Comparison of ENCODE assay signal across 19 mouse cellular contexts in the genomic region with DNA sequence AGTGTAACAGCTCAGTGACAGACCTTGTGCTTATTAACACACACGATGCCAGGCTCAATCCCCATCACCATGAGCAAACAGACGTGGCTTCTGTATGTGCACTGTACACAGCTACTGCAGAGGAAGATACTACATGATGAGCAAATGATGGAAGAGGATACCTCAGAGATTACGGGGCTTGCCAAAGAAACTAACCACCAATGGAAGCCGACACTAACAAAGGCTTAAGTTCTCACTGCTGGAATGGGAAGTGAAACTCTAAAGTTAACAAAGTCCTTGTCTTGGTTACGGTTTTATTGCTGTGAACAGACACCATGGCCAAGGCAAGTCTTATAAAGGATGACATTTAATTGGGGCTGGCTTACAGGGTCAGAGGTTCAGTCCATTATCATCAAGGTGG. TPM values are rescaled to one million over a fixed set of nuclear protein-coding genes. Genes with fewer than 3 reads are reported as not detected.
DNase-seq lines count a peak whose midpoint lies in the region; ATAC-seq and TF ChIP-seq lines count a peak whose summit lies in the region.
"Had no signal": no experiment of that assay in that cellular context is flagged by ENCODE, and none has a peak within 500 bp of the region (broad histone marks: within the 10 kb centered on the region; RNA-seq: fewer than 3 reads in every experiment).

No protein-coding gene starts in this region.

- H3K4me1 ChIP-seq in spleen, adult 2 months (ENCODE audit: control insufficient read depth, insufficient read depth, insufficient read length): 0 out of 2 replicates have a peak, but pooled peaks cover 7% of the 10 kb centered on the region
- peaks cover 1% of the 10 kb centered on the region for H3K4me1 ChIP-seq in ES-Bruce4 (ENCODE audit: control insufficient read depth, insufficient read depth, low read length)
- no peaks in the 10 kb centered on the region for H3K4me1 ChIP-seq in midbrain, embryonic 11.5 days (ENCODE audit: control insufficient read depth, insufficient read depth, low read length)
- H3K4me1 ChIP-seq: embryonic facial prominence, embryonic 12.5 days; forebrain, embryonic 15.5 days; heart, embryonic 15.5 days; hindbrain, embryonic 10.5 days had no signal

- WGBS in spleen, adult 2 months: 52% methylated on average over 5 of the region's 5 CpGs
- 95% methylated on average over 5 of the region's 5 CpGs for WGBS in midbrain, embryonic 11.5 days

- peaks cover 13% of the 10 kb centered on the region for H3K36me3 ChIP-seq in spleen, adult 2 months (ENCODE audit: control insufficient read depth, insufficient read depth, low read length)
- peaks cover 65% of the 10 kb centered on the region for H3K36me3 ChIP-seq in ES-Bruce4 (ENCODE audit: control insufficient read depth, insufficient read depth, low read length, poor library complexity, severe bottlenecking)
- 0 out of 2 replicates have a peak, but pooled peaks cover 2% of the 10 kb centered on the region for H3K36me3 ChIP-seq in midbrain, embryonic 11.5 days (ENCODE audit: control insufficient read depth, insufficient read depth, low read length)

- no peak for DNase-seq in spleen, adult 2 months (ENCODE audit: low read depth in 1 of 2, low spot score in 2 of 2)
- DNase-seq in spleen, adult 12 weeks (ENCODE audit: low spot score): no peak
- no peak for DNase-seq in cerebellum, postnatal 14 days
- no peak for DNase-seq in midbrain, embryonic 11.5 days (ENCODE audit: low spot score, missing footprints)
- DNase-seq: adrenal gland, postnatal 14 days; cerebellum, adult 18-20 months; cerebellum, postnatal 10 days; gastrocnemius, postnatal 36 days; heart, adult 18-20 months; heart, postnatal 14 days had no signal

- TF ChIP-seq CTCF in spleen, adult 2 months (IDR thresholded peaks at IDR 0.05; ENCODE audit: extremely low read depth, insufficient read depth, insufficient read length, insufficient replicate concordance): no peak
- no peak for TF ChIP-seq CTCF in ES-Bruce4 (IDR thresholded peaks at IDR 0.05; ENCODE audit: low read depth, low read length)

- peak overlapping the region; percentile 68 for H3K27ac ChIP-seq in spleen, adult 2 months (ENCODE audit: insufficient read depth, low read length)
- H3K27ac ChIP-seq in ES-Bruce4 (ENCODE audit: insufficient read depth, low read length): peak overlapping the region; percentile 73
- no peak overlapping the region for H3K27ac ChIP-seq in midbrain, embryonic 11.5 days (ENCODE audit: low read depth, low read length)
- H3K27ac ChIP-seq: embryonic facial prominence, embryonic 12.5 days; forebrain, embryonic 15.5 days; heart, embryonic 15.5 days; hindbrain, embryonic 10.5 days; hindbrain, embryonic 14.5 days had no signal

- no peaks in the 10 kb centered on the region; the same call in 1 of the 2 replicates for H3K9me3 ChIP-seq in ES-Bruce4 (replicated peaks; ENCODE audit: control insufficient read depth, insufficient read depth, low read length, poor library complexity, severe bottlenecking)
- H3K9me3 ChIP-seq in midbrain, embryonic 11.5 days (ENCODE audit: control insufficient read depth, low read length): no peaks in the 10 kb centered on the region
- H3K9me3 ChIP-seq: forebrain, embryonic 15.5 days; heart, embryonic 15.5 days had no signal

- no peak for TF ChIP-seq POLR2A in spleen, adult 2 months (IDR thresholded peaks at IDR 0.05; ENCODE audit: low read depth, low read length)
- TF ChIP-seq POLR2A in ES-Bruce4 (IDR thresholded peaks at IDR 0.05; ENCODE audit: insufficient read depth, low read length): no peak

- H3K9ac ChIP-seq in ES-Bruce4 (ENCODE audit: low read depth, poor library complexity, severe bottlenecking): no peak overlapping the region
- H3K9ac ChIP-seq in midbrain, embryonic 11.5 days (ENCODE audit: low read length): no peak overlapping the region
- H3K9ac ChIP-seq: embryonic facial prominence, embryonic 12.5 days; forebrain, embryonic 15.5 days; heart, embryonic 15.5 days; hindbrain, embryonic 14.5 days had no signal

- no peaks in the 10 kb centered on the region for H3K27me3 ChIP-seq in spleen, adult 2 months (ENCODE audit: control insufficient read depth, insufficient read depth, low read length)
- H3K27me3 ChIP-seq in ES-Bruce4 (ENCODE audit: control insufficient read depth, insufficient read depth, low read length, poor library complexity, severe bottlenecking): no peaks in the 10 kb centered on the region
- no peaks in the 10 kb centered on the region for H3K27me3 ChIP-seq in midbrain, embryonic 11.5 days (ENCODE audit: control insufficient read depth, insufficient read depth, low read length)
- H3K27me3 ChIP-seq: embryonic facial prominence, embryonic 12.5 days; forebrain, embryonic 15.5 days; heart, embryonic 15.5 days had no signal

- peak; percentile 71; the same call in 1 of the 2 replicates for ATAC-seq in monocyte, adult 5-6 weeks (replicated peaks; ENCODE audit: insufficient number of reproducible peaks, low FRiP score, low TSS enrichment, poor library complexity, severe bottlenecking)
- ATAC-seq in megakaryocyte-erythroid progenitor cell, adult 5-6 weeks (replicated peaks; ENCODE audit: low FRiP score, low TSS enrichment, poor library complexity, severe bottlenecking): no peak
- ATAC-seq in midbrain, embryonic 11.5 days (ENCODE audit: low FRiP score): no peak
- ATAC-seq: forebrain, embryonic 15.5 days had no signal

- no peak overlapping the region for H3K4me3 ChIP-seq in spleen, adult 2 months (ENCODE audit: extremely low read depth, insufficient read depth, insufficient read length)
- no peak overlapping the region for H3K4me3 ChIP-seq in ES-Bruce4 (ENCODE audit: low read depth, low read length)
- H3K4me3 ChIP-seq in midbrain, embryonic 11.5 days (ENCODE audit: low read depth, low read length): no peak overlapping the region
- H3K4me3 ChIP-seq: embryonic facial prominence, embryonic 12.5 days; forebrain, embryonic 15.5 days; heart, embryonic 15.5 days; hindbrain, embryonic 10.5 days had no signal

- no peak overlapping the region for H3K4me2 ChIP-seq in midbrain, embryonic 11.5 days
- H3K4me2 ChIP-seq: embryonic facial prominence, embryonic 12.5 days; forebrain, embryonic 15.5 days; heart, embryonic 11.5 days; heart, embryonic 15.5 days; hindbrain, embryonic 14.5 days had no signal

- TF ChIP-seq EP300 in ES-Bruce4 (IDR thresholded peaks at IDR 0.05; ENCODE audit: insufficient read depth, low read depth, low read length): no peak

RNA-seq across cellular contexts. Expression of a gene that starts 40.5 kb away (rescaled TPM):
- 1.7 and 2.0 TPM in 2 replicates for polyA plus RNA-seq in spleen, adult 2 months (2012; rRNA removed)
- 95.7 and 98.7 TPM in 2 replicates for polyA plus RNA-seq in ES-Bruce4 (2011; ENCODE audit: insufficient read depth, insufficient read length, low read depth, missing spikeins)
- 0.19 to 2.6 TPM (median 0.21 TPM) in 3 replicates for total RNA-seq in monocyte, adult 5-6 weeks (2017)
- 1.1 and 8.7 TPM in 2 replicates for total RNA-seq in megakaryocyte-erythroid progenitor cell, adult 5-6 weeks (2014; fragmentation: Nextera tagmentation)
- total RNA-seq in megakaryocyte-erythroid progenitor cell, adult 5-6 weeks (2017): 5.6 and 7.6 TPM in 2 replicates
- 26.1 and 28.8 TPM in 2 replicates for polyA plus RNA-seq in midbrain, embryonic 11.5 days (2014; fragmentation: Nextera tagmentation; extraction: Ambion mirVana)

RNA-seq across cellular contexts. Expression of a gene that starts 41.7 kb away (rescaled TPM):
- polyA plus RNA-seq in spleen, adult 2 months (2012; rRNA removed): 9.0 and 9.4 TPM in 2 replicates
- 60.6 and 61.9 TPM in 2 replicates for polyA plus RNA-seq in ES-Bruce4 (2011; ENCODE audit: insufficient read depth, insufficient read length, low read depth, missing spikeins)
- 7.8 to 15.0 TPM (median 9.9 TPM) in 3 replicates for total RNA-seq in monocyte, adult 5-6 weeks (2017)
- total RNA-seq in megakaryocyte-erythroid progenitor cell, adult 5-6 weeks (2014; fragmentation: Nextera tagmentation): 9.0 and 11.8 TPM in 2 replicates
- 4.7 and 6.1 TPM in 2 replicates for total RNA-seq in megakaryocyte-erythroid progenitor cell, adult 5-6 weeks (2017)
- 6.8 TPM in 2 replicates for polyA plus RNA-seq in midbrain, embryonic 11.5 days (2014; fragmentation: Nextera tagmentation; extraction: Ambion mirVana)
